Mouse (Mus musculus) gastrocnemius, postnatal 25 days (tissue): ENCODE measurements around the gene Pgghg. TPM values are rescaled to one million over a fixed set of nuclear protein-coding genes. Genes with fewer than 3 reads are reported as not detected.

ENCODE experiments used
- DNase-seq: peaks from one replicate; pipeline ENCODE4 v3.0.0; 2022
- total RNA-seq, 2 experiments: library from RNA; stranded (reverse); gene quantifications; 1 replicate in 1 of 2; 2 replicates in 1 of 2; pipeline ENCODE4 v1.2.3; 2021

The Pgghg gene
- total RNA-seq, 2 experiments from 2014 or later, result 4.3 to 4.6 TPM

GRCm38 (mm10) chr7:140923070-140923775 is 18.0 kb upstream of the Pgghg start:
- no peak for DNase-seq

GRCm38 (mm10) chr7:140927181-140927580 is 14.0 kb upstream of the Pgghg start:
- DNase-seq, result no peak

- no peak for DNase-seq
Observed at GRCm38 (mm10) chr7:140938436-140938835, 2.8 kb upstream of the Pgghg start.

DNA sequence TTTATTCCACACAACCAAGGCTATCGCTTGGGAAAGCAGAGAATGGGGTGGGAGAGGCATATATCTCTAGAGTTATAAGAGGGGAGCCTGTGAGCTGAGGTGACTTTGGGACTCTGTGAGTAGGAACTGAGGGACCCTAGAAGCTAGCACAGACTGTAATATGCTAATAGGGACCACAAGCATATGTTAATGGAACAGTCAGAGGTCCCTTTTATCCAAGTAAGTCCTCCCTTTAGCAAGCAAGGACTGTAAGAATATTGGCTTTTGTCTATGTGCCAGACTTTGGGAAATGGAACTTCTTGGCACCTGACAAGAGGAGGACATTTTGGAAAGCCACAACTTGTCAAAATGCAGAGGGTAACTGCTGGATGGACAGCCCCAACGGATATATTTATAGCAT is 2.3 kb upstream of the Pgghg start:
- no peak for DNase-seq

GRCm38 (mm10) chr7:140939669-140940171 is 1.5 kb upstream of the Pgghg start:
- DNase-seq, result peak; percentile 63

- no peak for DNase-seq
Observed at GRCm38 (mm10) chr7:140942341-140942740, 1.1 kb downstream of the Pgghg start.

DNA sequence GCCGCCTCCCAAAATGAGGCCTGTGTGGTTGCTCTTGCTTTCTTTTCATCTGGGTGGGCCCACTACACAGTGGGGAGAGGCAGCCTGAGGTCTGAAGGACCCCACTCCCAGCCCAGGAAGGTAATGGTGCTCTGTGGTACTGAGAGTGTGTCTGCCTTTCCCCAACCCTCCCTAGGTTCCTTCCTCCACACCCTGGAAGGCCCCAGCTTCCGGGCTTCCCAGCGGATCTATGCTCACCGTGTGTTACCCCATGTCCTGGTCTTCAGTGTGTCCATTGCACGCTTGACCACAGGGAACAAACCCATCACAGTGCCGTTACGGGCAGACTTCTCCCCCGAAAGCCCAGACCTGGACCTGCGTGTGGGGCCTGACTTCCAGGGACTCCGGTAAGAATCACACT is 1.6 kb downstream of the Pgghg start:
- no peak for DNase-seq

DNA sequence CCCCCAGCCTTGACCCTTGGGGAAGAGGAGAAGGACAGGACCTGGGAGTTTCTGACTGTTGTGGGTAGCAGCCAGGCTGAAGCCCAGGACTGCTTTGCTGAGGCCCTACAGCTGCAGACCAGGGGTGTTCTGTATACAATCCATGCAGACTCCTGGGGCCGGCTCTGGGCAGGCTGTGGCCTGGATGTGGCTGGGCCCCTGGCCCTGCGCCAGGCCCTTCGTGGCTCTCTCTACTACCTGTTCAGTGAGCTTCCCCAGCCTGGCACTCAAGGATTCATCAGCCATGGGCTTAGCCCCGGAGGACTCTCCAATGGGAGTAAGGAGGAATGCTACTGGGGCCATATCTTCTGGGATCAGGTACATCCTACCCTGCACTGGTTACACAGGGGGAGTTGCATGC is 2.2 kb downstream of the Pgghg start:
- no peak for DNase-seq

GRCm38 (mm10) chr7:140944236-140944635 is 3.0 kb downstream of the Pgghg start:
- no peak for DNase-seq

- no peak for DNase-seq
Observed at GRCm38 (mm10) chr7:140945247-140945646, 4.1 kb downstream of the Pgghg start.

DNA sequence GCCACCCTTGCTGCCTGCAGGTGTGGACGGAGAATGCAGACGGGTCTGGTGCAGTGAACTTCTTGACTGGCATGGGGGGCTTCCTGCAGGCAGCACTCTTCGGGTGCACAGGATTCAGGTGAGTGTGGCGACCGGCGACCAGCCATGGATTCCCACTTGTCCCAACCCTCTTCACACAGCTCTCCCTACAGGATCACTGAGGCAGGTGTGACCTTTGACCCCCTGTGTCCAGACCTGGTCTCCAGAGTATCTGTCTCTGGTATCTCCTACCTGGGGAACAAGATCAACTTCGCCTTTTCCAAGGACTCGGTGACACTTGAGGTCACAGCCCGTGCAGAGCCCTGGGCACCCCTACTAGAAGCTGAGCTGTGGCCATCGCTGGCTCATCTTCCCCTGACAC is 5.1 kb downstream of the Pgghg start:
- no peak for DNase-seq

- DNase-seq, result no peak
Observed at GRCm38 (mm10) chr7:140946980-140947379, 5.8 kb downstream of the Pgghg start.

DNA sequence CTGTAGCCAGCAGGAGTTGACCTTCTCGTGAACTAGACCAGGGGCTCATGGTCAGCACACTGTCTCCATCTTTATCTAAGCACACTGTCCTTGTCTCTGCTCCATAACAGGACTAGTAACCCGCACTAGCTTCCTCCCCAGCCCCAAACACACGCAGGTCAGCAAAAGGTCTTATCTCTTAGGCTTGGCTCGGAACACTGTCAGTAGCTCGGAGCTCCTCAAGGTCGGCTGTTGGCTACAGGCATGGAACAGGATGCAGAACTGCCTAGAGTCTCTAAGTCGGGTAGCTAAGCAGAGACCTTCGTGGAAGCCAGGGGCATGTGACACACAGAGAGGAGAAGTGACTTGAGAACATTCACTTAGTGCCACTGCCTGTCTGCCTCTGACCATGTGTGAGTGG is 7.0 kb downstream of the Pgghg start:
- no peak for DNase-seq

GRCm38 (mm10) chr7:140949255-140949654 is 8.1 kb downstream of the Pgghg start:
- DNase-seq, result no peak

DNA sequence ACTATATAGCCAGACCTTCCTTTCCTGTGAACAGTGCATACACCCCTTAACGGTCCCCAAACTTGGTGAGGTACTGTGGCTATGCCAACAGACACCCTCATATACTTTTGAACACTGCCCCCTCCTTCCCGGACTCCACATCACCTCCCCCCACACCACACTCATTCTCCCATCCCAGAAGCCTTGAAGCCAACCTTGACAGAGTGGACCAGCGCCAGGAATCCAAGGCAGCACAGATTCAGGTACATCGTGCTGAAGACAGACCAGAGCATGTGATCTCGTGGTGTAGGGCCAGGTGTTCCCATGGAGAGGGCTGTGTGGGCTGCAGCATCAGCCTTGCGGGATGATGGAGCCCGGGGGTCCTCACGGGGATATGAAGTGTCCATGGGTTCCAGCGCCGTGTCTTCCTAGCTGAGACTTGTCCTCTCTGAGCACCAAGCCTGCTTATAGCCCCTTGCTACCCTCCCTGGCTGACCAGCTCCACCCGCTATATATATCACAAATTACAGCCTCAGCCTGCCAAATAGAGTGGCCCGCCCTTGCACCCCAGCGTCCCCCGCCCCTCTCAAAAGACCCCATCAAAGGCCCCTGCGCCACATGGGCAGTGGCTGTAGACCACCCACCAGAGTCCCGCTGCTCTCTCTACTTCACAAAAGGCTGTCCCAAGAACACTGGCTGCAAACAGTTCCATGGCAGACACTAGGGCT is 8.8 kb downstream of the Pgghg start, which contains the start of gene Ifitm5:
TSS of gene Ifitm5 (minus strand) at position 468 of the 707 bp plus-strand sequence.
- no peak for DNase-seq

DNA sequence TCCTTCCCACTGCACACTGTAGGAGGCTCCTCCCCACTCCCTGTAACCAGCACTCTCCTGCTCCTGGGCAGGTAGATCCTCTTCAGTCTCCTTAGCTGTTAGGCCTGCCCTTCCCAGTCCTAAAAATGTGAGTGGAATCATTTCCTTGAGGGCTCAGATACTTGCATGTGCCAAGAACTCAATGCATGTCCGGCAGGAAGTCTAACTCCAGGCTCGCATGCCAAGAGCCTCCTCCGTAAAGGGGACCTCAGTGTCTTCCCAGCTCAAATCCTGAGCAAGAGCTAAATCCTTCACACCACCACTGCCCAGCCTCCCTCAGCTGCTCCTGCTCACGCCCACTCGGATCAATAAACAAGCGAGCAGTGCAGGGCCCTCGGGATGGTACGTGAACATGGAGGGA is 9.9 kb downstream of the Pgghg start:
- DNase-seq, result no peak

DNA sequence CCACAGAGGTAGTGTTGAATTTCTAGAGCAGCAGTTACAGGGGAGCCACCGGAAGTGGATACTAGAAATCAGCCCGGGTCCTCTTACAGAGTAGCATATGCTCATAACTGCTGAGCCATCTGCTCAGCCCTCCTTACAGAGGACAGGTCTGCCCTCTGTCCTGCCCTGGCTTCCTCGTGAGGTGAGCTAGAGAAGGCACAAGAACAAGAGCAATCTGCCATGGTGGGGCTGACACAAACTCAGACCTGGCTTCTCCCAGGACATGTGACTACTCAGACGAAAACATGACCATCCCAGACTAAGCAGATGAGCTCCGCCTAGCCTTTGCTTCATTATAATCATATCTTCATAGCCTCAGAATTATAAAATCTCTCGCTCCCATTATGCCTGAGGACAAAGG is 10.6 kb downstream of the Pgghg start:
- no peak for DNase-seq

DNA sequence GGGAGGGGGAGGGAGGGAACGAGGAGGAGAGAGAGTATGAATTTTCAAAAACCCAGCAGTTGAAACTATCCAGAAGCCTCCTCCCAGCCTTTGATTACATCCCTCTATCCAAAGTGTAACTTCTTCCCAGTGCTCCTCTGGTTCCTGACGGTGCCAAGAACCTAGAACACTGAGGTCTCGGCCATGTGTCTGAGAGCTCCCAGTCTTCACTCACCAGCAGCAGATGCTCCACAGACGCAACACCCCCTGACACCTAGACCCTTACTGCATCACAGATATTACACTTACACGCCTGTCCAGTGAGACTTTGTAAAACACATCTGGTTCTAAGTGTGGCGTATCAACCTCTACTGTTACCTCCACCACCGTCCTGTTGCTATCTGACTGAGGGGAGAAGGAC is 11.2 kb downstream of the Pgghg start:
- DNase-seq, result no peak

DNA sequence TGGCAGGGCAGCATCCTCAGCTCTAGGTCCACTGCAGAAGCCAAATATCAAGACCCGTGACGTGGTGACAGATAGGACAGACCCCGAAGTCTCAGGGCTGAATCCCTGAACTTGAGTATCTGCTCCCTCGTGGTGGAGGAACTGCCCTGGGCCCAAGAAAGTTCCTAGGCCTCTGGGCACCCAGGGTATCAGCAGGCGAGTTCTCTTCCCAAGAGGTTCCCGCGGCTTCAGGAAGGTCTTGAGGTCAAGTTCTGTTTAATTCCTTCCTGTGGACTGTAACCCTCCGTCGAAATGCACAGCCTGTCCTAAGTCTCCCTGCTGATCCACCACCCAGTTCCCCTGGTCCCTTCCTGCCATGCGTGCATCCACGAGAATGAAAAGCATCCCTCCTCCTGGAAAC is 11.9 kb downstream of the Pgghg start:
- DNase-seq, result no peak

DNA sequence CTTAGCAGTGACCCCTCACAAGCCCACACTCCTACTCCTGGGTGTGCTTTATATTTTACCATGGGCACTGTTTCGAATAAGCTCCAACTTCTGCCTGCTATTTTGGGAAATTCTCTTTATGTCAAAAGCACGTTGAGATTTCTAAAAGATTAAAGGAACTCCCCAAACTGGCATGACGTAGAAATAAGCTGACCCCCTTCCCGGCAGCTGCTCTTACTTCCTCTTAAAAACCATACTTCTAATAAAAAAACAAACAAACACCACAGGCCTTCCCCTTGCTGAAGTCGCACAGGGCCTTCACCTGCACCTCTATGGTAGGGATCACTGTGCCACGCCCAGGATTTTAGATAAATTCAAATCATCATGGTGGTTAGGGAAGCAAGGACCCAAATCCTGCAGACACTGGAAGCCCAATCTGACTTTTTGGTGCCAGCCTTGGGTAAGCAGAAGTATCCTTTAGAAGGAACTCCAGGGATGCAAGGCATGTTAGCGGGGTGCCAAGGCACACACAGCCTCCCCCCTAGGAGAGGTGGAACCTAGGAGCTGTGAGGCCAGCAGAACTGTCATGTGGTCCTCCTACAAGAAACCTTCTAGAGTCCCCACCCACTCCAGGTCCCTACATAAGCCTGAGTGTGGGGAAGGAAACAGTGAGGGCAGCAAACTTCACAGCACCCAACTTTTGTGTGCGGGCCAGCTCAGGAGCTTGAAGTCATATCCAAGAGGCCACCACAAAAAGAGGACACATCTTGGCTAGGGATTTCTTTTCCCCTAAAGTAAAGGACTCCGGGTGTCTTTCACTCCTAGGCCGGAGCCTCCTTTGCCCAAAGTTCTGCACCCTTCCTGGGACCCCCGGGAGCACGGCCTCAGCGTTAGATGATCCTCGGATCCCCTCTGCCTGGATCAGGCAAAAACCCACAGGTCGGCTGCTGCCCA is 12.9 kb downstream of the Pgghg start:
- DNase-seq, result no peak

DNA sequence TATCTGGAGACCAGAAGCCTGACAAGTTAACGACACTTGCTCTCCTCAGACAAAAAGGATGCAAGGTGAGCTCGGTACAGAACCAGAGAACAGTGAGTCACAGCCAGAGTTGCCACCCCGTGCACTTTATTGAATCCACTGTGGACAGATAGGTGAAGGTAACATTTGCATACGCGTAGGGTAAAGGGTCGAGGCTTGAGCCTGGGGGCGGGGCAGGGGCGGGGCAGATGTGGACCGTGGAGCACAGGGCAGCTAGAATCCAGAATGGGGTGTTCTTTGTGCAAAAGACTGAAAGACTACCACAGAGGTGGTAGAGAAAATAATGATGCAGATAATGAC is 13.5 kb downstream of the Pgghg start:
- DNase-seq, result no peak

- DNase-seq, result no peak
Observed at GRCm38 (mm10) chr7:140955342-140955741, 14.2 kb downstream of the Pgghg start.
